Mouse (Mus musculus) forebrain, embryonic 13.5 days (tissue): ENCODE results near the gene Nutf2-ps1. TPM values are rescaled to one million over a fixed set of nuclear protein-coding genes. Genes with fewer than 3 reads are reported as not detected.

Source experiments
- ATAC-seq: fragments of 200-750 bp; cut with Nextera tagmentation; 2 replicates; pipeline ENCODE4 v1.8.0; 2017
- H3K27ac ChIP-seq: fragments of 300-500 bp; sonication (generic); 2 replicates; pipeline ENCODE4 v1.5.1; 2015; ENCODE audit warnings: inconsistent platforms, mild to moderate bottlenecking, moderate library complexity
- H3K27me3 ChIP-seq: fragments of 300-500 bp; sonication (generic); 2 replicates; pipeline ENCODE4 v1.6.1; 2015; ENCODE audit warnings: mild to moderate bottlenecking, inconsistent platforms
- H3K36me3 ChIP-seq: fragments of 300-500 bp; sonication (generic); 2 replicates; pipeline ENCODE4 v1.6.1; 2015; ENCODE audit warnings: mild to moderate bottlenecking, inconsistent platforms; ENCODE audit not compliant: poor library complexity, severe bottlenecking
- H3K4me1 ChIP-seq: fragments of 300-500 bp; sonication (generic); 2 replicates; pipeline ENCODE4 v1.6.1; 2015; ENCODE audit warnings: inconsistent platforms
- H3K4me2 ChIP-seq: fragments of 300-500 bp; sonication (generic); 2 replicates; pipeline ENCODE4 v1.6.1; 2015; ENCODE audit warnings: inconsistent platforms, mild to moderate bottlenecking, moderate library complexity
- H3K4me3 ChIP-seq: fragments of 300-500 bp; sonication (generic); 2 replicates; pipeline ENCODE4 v1.5.1; 2015; ENCODE audit warnings: mild to moderate bottlenecking, inconsistent platforms
- H3K9ac ChIP-seq: fragments of 300-500 bp; sonication (generic); 2 replicates; pipeline ENCODE4 v1.6.1; 2015; ENCODE audit warnings: mild to moderate bottlenecking, inconsistent platforms
- H3K9me3 ChIP-seq: fragments of 300-500 bp; sonication (generic); replicated peaks from 2 replicates; pipeline ENCODE4 v1.6.1; 2016; ENCODE audit warnings: inconsistent platforms
- WGBS: fragments of 180-500 bp; shearing (Covaris S2); methylation state at CpG from one replicate; pipeline ENCODE4 v1.1.7; 2015; 5-methylcytosine and 5-hydroxymethylcytosine counted together
- polyA plus RNA-seq: library from polyadenylated mRNA; unstranded; fragments of >200 nt; fragmentation: Nextera tagmentation; extraction: Ambion mirVana; gene quantifications from 2 replicates; pipeline ENCODE4 v1.2.1, GENCODE M21; 2015

Gene Nutf2-ps1
- polyA plus RNA-seq, 1 experiment from 2014 or later = 412 TPM

- Histone ChIP-seq H3K9me3 (no peaks in the 10 kb centered on the region), H3K27me3 (no peaks in the 10 kb centered on the region), H3K4me1 (no peaks in the 10 kb centered on the region), H3K4me2 (no peak overlapping the region), H3K36me3 (no peaks in the 10 kb centered on the region), H3K27ac (no peak overlapping the region), H3K9ac (no peak overlapping the region), H3K4me3 (no peak overlapping the region)
- 95% methylated on average over 14 of the region's 14 CpGs for WGBS
- no peak for ATAC-seq
These were observed 23.1 kb downstream of the Nutf2-ps1 start for GRCm38 (mm10) chr19:53565565-53566277.

- H3K4me3 ChIP-seq = no peak overlapping the region
- no peak for ATAC-seq
- 49% methylated on average over 4 of the region's 4 CpGs for WGBS
- H3K36me3 ChIP-seq = no peaks in the 10 kb centered on the region
- H3K9me3 ChIP-seq = no peaks in the 10 kb centered on the region
- no peak overlapping the region for H3K27ac ChIP-seq
- H3K4me2 ChIP-seq = no peak overlapping the region
- no peak overlapping the region for H3K9ac ChIP-seq
- no peaks in the 10 kb centered on the region for H3K27me3 ChIP-seq
- H3K4me1 ChIP-seq = no peaks in the 10 kb centered on the region
These were observed 24.7 kb downstream of the Nutf2-ps1 start for GRCm38 (mm10) chr19:53564174-53564573.

GRCm38 (mm10) chr19:53560436-53560835 is 28.4 kb downstream of the Nutf2-ps1 start:
- WGBS = 80% methylated on average over 3 of the region's 3 CpGs
- Histone ChIP-seq H3K4me2 (no peak overlapping the region), H3K4me1 (peaks cover 5% of the 10 kb centered on the region; the same call in 1 of the 2 replicates), H3K36me3 (no peaks in the 10 kb centered on the region), H3K9me3 (no peaks in the 10 kb centered on the region), H3K27ac (no peak overlapping the region), H3K9ac (no peak overlapping the region), H3K27me3 (no peaks in the 10 kb centered on the region), H3K4me3 (no peak overlapping the region)
- no peak for ATAC-seq

GRCm38 (mm10) chr19:53557267-53557936 is 31.5 kb downstream of the Nutf2-ps1 start:
- no peaks in the 10 kb centered on the region for H3K27me3 ChIP-seq
- H3K36me3 ChIP-seq = no peaks in the 10 kb centered on the region
- ATAC-seq = no peak
- no peak overlapping the region for H3K27ac ChIP-seq
- no peak overlapping the region for H3K4me3 ChIP-seq
- H3K9ac ChIP-seq = no peak overlapping the region
- WGBS = 45% methylated on average over 20 of the region's 20 CpGs
- no peaks in the 10 kb centered on the region for H3K9me3 ChIP-seq
- H3K4me1 ChIP-seq = peaks cover 5% of the 10 kb centered on the region; the same call in 1 of the 2 replicates
- H3K4me2 ChIP-seq = no peak overlapping the region

GRCm38 (mm10) chr19:53556841-53557240 is 32.0 kb downstream of the Nutf2-ps1 start:
- H3K9ac ChIP-seq = no peak overlapping the region
- H3K4me1 ChIP-seq = peaks cover 5% of the 10 kb centered on the region; the same call in 1 of the 2 replicates
- H3K9me3 ChIP-seq = no peaks in the 10 kb centered on the region
- 36% methylated on average over 6 of the region's 6 CpGs for WGBS
- no peaks in the 10 kb centered on the region for H3K27me3 ChIP-seq
- H3K4me2 ChIP-seq = no peak overlapping the region
- H3K36me3 ChIP-seq = no peaks in the 10 kb centered on the region
- no peak for ATAC-seq
- no peak overlapping the region for H3K27ac ChIP-seq
- H3K4me3 ChIP-seq = no peak overlapping the region

- no peak overlapping the region for H3K27ac ChIP-seq
- no peaks in the 10 kb centered on the region for H3K36me3 ChIP-seq
- H3K9ac ChIP-seq = no peak overlapping the region
- H3K4me1 ChIP-seq = peaks cover 5% of the 10 kb centered on the region; the same call in 1 of the 2 replicates
- H3K4me3 ChIP-seq = no peak overlapping the region
- H3K27me3 ChIP-seq = no peaks in the 10 kb centered on the region
- no peak for ATAC-seq
- H3K4me2 ChIP-seq = no peak overlapping the region
- WGBS = 81% methylated on average over 5 of the region's 5 CpGs
- H3K9me3 ChIP-seq = no peaks in the 10 kb centered on the region
These were observed 33.8 kb downstream of the Nutf2-ps1 start for GRCm38 (mm10) chr19:53554981-53555616.

- Histone ChIP-seq H3K27ac (no peak overlapping the region), H3K9ac (no peak overlapping the region), H3K9me3 (no peaks in the 10 kb centered on the region), H3K27me3 (no peaks in the 10 kb centered on the region), H3K4me3 (no peak overlapping the region), H3K36me3 (no peaks in the 10 kb centered on the region), H3K4me1 (peaks cover 5% of the 10 kb centered on the region; the same call in 1 of the 2 replicates), H3K4me2 (no peak overlapping the region)
- ATAC-seq = no peak
- 90% methylated on average over 11 of the region's 11 CpGs for WGBS
These were observed 34.5 kb downstream of the Nutf2-ps1 start for GRCm38 (mm10) chr19:53554402-53554801.

GRCm38 (mm10) chr19:53552795-53553194 is 36.1 kb downstream of the Nutf2-ps1 start:
- H3K4me3 ChIP-seq = no peak overlapping the region
- H3K27me3 ChIP-seq = no peaks in the 10 kb centered on the region
- no peaks in the 10 kb centered on the region for H3K9me3 ChIP-seq
- H3K9ac ChIP-seq = no peak overlapping the region
- no peak overlapping the region for H3K4me2 ChIP-seq
- ATAC-seq = no peak
- 68% methylated on average over 6 of the region's 6 CpGs for WGBS
- peaks cover 7% of the 10 kb centered on the region; the same call in 1 of the 2 replicates for H3K4me1 ChIP-seq
- H3K36me3 ChIP-seq = no peaks in the 10 kb centered on the region
- H3K27ac ChIP-seq = no peak overlapping the region

GRCm38 (mm10) chr19:53552216-53552786 is 36.6 kb downstream of the Nutf2-ps1 start:
- no peaks in the 10 kb centered on the region for H3K36me3 ChIP-seq
- no peaks in the 10 kb centered on the region for H3K27me3 ChIP-seq
- H3K27ac ChIP-seq = no peak overlapping the region
- no peak overlapping the region for H3K9ac ChIP-seq
- ATAC-seq = no peak
- 46% methylated on average over 10 of the region's 10 CpGs for WGBS
- H3K4me2 ChIP-seq = no peak overlapping the region
- no peak overlapping the region for H3K4me3 ChIP-seq
- peaks cover 9% of the 10 kb centered on the region for H3K4me1 ChIP-seq
- H3K9me3 ChIP-seq = no peaks in the 10 kb centered on the region

- no peak overlapping the region for H3K9ac ChIP-seq
- no peak overlapping the region for H3K4me2 ChIP-seq
- peaks cover 6% of the 10 kb centered on the region for H3K4me1 ChIP-seq
- no peak overlapping the region for H3K4me3 ChIP-seq
- no peaks in the 10 kb centered on the region for H3K27me3 ChIP-seq
- H3K9me3 ChIP-seq = no peaks in the 10 kb centered on the region
- no peak for ATAC-seq
- no peaks in the 10 kb centered on the region for H3K36me3 ChIP-seq
- no peak overlapping the region for H3K27ac ChIP-seq
- WGBS = 81% methylated on average over 12 of the region's 12 CpGs
These were observed 37.9 kb downstream of the Nutf2-ps1 start for GRCm38 (mm10) chr19:53550972-53551371.

- no peaks in the 10 kb centered on the region for H3K36me3 ChIP-seq
- H3K27ac ChIP-seq = no peak overlapping the region
- WGBS = 20% methylated on average over 8 of the region's 8 CpGs
- no peak overlapping the region for H3K9ac ChIP-seq
- H3K9me3 ChIP-seq = no peaks in the 10 kb centered on the region
- no peaks in the 10 kb centered on the region for H3K27me3 ChIP-seq
- ATAC-seq = no peak
- no peak overlapping the region for H3K4me3 ChIP-seq
- H3K4me1 ChIP-seq = peaks cover 6% of the 10 kb centered on the region
- H3K4me2 ChIP-seq = no peak overlapping the region
These were observed 41.3 kb downstream of the Nutf2-ps1 start for GRCm38 (mm10) chr19:53547597-53547996.
